Mouse (Mus musculus): ENCODE measurements at regions not wholly inside any gene's neighbourhood (a gene's known extent, or its start where the extent isn't known, plus 50 kb on each side); places are given as distances from the start of the nearest gene placed in this dataset.

- H3K4me3 ChIP-seq (ENCODE audit: insufficient read depth, low read depth, low read length) = no peak overlapping the region
- WGBS = 77% methylated on average over 2 of the region's 2 CpGs
- TF ChIP-seq CTCF (IDR thresholded peaks at IDR 0.05; ENCODE audit: insufficient read depth, low read depth, low read length) = no peak
These were observed 120.6 kb downstream of the Qpct start for GRCm38 (mm10) chr17:79172328-79172727.

DNA sequence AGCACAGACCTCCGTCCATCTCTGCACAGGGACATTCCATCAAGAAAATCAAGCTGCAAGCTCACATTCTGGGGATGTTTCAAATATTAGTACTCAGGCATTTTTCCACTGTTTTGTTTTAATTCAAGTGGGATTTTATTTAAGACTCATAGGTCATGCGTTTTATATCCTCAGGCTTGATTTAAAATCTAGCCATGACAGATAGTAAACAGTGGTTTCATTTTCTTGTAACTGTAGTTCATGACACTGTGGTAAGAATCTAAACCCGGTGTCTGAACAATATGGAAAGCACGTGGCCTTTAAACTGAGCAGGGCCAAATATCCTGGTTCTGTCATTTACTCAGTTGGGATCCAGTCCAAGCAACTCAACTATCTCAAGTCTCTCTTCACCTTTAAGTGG is 119.0 kb downstream of the Qpct start:
- TF ChIP-seq POLR2A (IDR thresholded peaks at IDR 0.05; ENCODE audit: insufficient read depth, low read depth, low read length) = no peak
- no peak for TF ChIP-seq CTCF (IDR thresholded peaks at IDR 0.05; ENCODE audit: insufficient read depth, low read depth, low read length)
- H3K4me3 ChIP-seq (ENCODE audit: insufficient read depth, low read depth, low read length) = no peak overlapping the region
- 95% methylated on average over 4 of the region's 4 CpGs for WGBS
- H3K27ac ChIP-seq (ENCODE audit: insufficient read depth, low read depth, low read length) = no peak overlapping the region
- H3K4me1 ChIP-seq (ENCODE audit: control insufficient read depth, insufficient read depth, low read length) = no peaks in the 10 kb centered on the region

More at GRCm38 (mm10) chr17:79172328-79172727, 120.6 kb downstream of the Qpct start:
- no peak overlapping the region for H3K27ac ChIP-seq (ENCODE audit: insufficient read depth, low read depth, low read length)
- H3K4me1 ChIP-seq (ENCODE audit: control insufficient read depth, insufficient read depth, low read length) = no peaks in the 10 kb centered on the region

DNA sequence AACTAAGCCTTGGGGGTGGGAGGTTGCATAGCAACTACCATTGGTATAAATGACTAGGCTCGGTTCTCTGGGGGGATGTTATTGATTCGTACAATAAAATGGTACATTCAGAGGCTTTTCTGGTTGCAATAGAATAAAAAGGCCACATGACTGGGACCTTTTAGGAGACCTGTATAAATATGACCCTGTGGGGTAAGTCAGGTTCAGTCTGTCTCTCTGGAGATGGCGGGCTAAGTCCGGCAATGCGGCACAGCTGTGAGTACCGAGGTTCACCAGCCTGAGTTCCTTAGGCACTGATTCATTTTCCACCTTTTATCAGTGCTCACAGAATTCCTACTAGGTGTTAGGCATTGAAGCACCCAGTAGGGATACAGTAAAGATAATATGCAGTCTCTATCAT is 115.5 kb downstream of the Qpct start:
- WGBS = 67% methylated on average over 6 of the region's 6 CpGs
- H3K4me1 ChIP-seq (ENCODE audit: control insufficient read depth, insufficient read depth, low read length) = no peaks in the 10 kb centered on the region
- H3K27ac ChIP-seq (ENCODE audit: insufficient read depth, low read depth, low read length) = no peak overlapping the region
- TF ChIP-seq POLR2A (IDR thresholded peaks at IDR 0.05; ENCODE audit: insufficient read depth, low read depth, low read length) (no peak), CTCF (IDR thresholded peaks at IDR 0.05; ENCODE audit: insufficient read depth, low read depth, low read length) (no peak)
- H3K4me3 ChIP-seq (ENCODE audit: insufficient read depth, low read depth, low read length) = no peak overlapping the region

DNA sequence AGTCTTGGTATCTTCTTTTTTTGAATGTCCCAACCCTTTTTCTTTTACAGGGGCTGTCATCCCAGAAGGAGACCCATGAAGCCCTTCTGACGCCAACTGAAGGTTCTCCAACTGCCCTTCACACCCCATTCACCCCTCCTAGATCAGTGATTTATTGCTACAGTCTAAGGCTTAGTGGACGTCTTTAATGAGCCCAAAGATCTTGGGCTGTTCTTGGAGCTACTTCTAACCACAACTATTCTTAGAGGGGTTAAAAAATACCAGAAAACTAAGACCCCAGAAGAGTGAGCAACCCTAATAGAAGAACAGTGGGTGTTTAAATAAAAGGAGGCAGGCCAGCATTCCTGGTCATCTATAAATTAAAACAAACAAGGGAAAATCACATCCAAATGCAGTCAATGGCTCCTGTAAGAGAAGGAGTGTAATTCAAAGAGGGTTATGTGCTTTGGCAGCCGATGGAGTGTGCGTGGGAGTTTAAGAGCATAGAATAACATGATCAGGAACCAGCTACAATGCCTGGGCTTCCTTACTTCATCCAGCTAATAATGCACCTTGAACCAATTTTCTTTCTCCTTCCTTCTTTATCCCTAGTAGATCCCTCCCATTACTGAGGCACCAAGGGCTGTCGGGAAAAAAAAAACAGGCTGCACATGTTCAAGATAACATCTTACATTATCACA is 113.3 kb downstream of the Qpct start:
- no peaks in the 10 kb centered on the region for H3K4me1 ChIP-seq (ENCODE audit: control insufficient read depth, insufficient read depth, low read length)
- no peak for TF ChIP-seq CTCF (IDR thresholded peaks at IDR 0.05; ENCODE audit: insufficient read depth, low read depth, low read length)
- TF ChIP-seq POLR2A (IDR thresholded peaks at IDR 0.05; ENCODE audit: insufficient read depth, low read depth, low read length) = no peak
- no peak overlapping the region for H3K27ac ChIP-seq (ENCODE audit: insufficient read depth, low read depth, low read length)
- H3K4me3 ChIP-seq (ENCODE audit: insufficient read depth, low read depth, low read length) = no peak overlapping the region
- 55% methylated on average over 5 of the region's 5 CpGs for WGBS

GRCm38 (mm10) chr17:79163983-79164382 is 112.3 kb downstream of the Qpct start:
- Histone ChIP-seq H3K4me3 (ENCODE audit: insufficient read depth, low read depth, low read length) (no peak overlapping the region), H3K27ac (ENCODE audit: insufficient read depth, low read depth, low read length) (no peak overlapping the region), H3K4me1 (ENCODE audit: control insufficient read depth, insufficient read depth, low read length) (no peaks in the 10 kb centered on the region)
- WGBS = 67% methylated on average over 6 of the region's 6 CpGs
- TF ChIP-seq CTCF (IDR thresholded peaks at IDR 0.05; ENCODE audit: insufficient read depth, low read depth, low read length) (no peak), POLR2A (IDR thresholded peaks at IDR 0.05; ENCODE audit: insufficient read depth, low read depth, low read length) (no peak)

GRCm38 (mm10) chr17:79154138-79154537 is 102.4 kb downstream of the Qpct start:
- Histone ChIP-seq H3K27ac (ENCODE audit: insufficient read depth, low read depth, low read length) (no peak overlapping the region), H3K4me3 (ENCODE audit: insufficient read depth, low read depth, low read length) (no peak overlapping the region), H3K4me1 (ENCODE audit: control insufficient read depth, insufficient read depth, low read length) (no peaks in the 10 kb centered on the region)
- no peak for TF ChIP-seq POLR2A (IDR thresholded peaks at IDR 0.05; ENCODE audit: insufficient read depth, low read depth, low read length)
- no peak for TF ChIP-seq CTCF (IDR thresholded peaks at IDR 0.05; ENCODE audit: insufficient read depth, low read depth, low read length)
- WGBS = 69% methylated on average over 2 of the region's 2 CpGs

DNA sequence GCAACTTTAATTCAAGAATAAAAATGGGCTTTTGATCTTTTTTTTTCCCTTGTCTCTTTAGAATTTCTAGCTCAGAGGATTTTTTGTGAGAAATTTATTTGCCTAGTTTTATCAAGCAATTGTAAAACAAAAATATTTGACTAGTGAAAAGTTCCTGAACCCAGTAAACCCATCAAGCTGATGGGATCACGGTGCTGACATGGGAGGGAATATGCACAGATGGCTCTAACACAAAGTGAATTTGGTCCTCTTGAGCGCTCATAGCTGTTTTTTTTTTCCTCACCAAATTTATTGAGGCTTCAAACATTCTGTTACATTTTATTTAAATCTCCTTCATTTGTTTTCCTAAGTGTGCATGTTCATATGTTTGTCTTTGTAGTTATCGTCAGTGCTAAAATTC is 101.1 kb downstream of the Qpct start:
- WGBS = 88% methylated on average over 3 of the region's 3 CpGs
- TF ChIP-seq POLR2A (IDR thresholded peaks at IDR 0.05; ENCODE audit: insufficient read depth, low read depth, low read length) (no peak), CTCF (IDR thresholded peaks at IDR 0.05; ENCODE audit: insufficient read depth, low read depth, low read length) (no peak)
- Histone ChIP-seq H3K4me1 (ENCODE audit: control insufficient read depth, insufficient read depth, low read length) (no peaks in the 10 kb centered on the region), H3K4me3 (ENCODE audit: insufficient read depth, low read depth, low read length) (no peak overlapping the region), H3K27ac (ENCODE audit: insufficient read depth, low read depth, low read length) (no peak overlapping the region)

DNA sequence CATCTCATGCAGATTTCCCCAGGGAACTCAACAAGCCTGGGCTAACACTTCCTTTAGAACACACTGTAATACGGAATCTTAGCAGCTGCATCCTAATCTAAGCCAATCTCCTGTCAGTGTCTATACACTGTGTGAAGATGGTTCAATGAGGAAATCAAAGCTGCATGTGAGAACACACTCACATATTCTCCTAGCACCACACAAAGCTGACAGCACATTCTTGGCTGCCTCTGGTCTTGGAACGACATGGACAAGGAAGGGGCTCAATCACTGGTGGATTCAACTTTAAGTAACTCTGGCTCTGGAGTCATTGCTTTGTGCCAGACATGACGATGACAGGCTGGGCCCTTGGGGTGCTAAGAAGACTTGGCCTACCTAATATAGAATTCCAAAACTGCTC is 96.2 kb downstream of the Qpct start:
- no peak overlapping the region for H3K4me3 ChIP-seq (ENCODE audit: insufficient read depth, low read depth, low read length)
- TF ChIP-seq CTCF (IDR thresholded peaks at IDR 0.05; ENCODE audit: insufficient read depth, low read depth, low read length) = no peak
- TF ChIP-seq POLR2A (IDR thresholded peaks at IDR 0.05; ENCODE audit: insufficient read depth, low read depth, low read length) = no peak
- no peaks in the 10 kb centered on the region for H3K4me1 ChIP-seq (ENCODE audit: control insufficient read depth, insufficient read depth, low read length)
- WGBS = 72% methylated on average over 3 of the region's 3 CpGs
- no peak overlapping the region for H3K27ac ChIP-seq (ENCODE audit: insufficient read depth, low read depth, low read length)

DNA sequence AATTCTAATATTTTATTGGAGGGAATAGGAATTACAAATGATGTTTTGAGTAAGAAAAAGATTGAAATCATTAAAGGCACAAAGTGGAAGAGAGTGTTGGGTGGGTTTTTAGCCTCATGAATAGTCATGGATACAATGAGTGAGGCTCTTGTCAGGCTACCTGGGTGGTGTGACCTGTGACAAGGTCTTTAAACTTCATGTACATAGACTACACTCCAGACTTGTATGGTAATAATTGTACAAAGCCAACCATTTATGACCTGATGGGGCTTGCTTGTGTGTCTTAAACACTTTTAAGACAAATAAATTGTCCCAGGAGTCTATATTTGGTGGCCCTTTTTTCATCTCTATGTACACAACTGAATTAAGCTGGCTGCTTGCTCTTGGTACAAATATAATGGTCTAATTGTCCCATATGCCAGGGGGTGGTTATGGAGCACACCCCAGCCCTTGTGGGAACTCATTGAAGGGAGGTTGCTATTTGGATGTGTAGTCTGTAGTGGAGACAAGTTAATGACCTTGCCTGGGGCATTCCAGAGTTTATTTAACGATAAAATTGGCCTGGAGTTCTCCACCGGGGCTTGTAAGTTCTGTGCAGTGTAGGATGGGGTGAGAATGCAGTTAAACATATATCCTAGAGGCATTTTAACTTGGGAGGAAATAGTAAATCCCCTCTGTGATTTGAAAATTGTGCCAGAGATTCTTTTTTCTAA is 93.4 kb downstream of the Qpct start:
- no peak for TF ChIP-seq POLR2A (IDR thresholded peaks at IDR 0.05; ENCODE audit: insufficient read depth, low read depth, low read length)
- TF ChIP-seq CTCF (IDR thresholded peaks at IDR 0.05; ENCODE audit: insufficient read depth, low read depth, low read length) = no peak
- H3K4me1 ChIP-seq (ENCODE audit: control insufficient read depth, insufficient read depth, low read length) = no peaks in the 10 kb centered on the region
- no peak overlapping the region for H3K4me3 ChIP-seq (ENCODE audit: insufficient read depth, low read depth, low read length)
- 32% methylated on average over 2 of the region's 2 CpGs for WGBS
- no peak overlapping the region for H3K27ac ChIP-seq (ENCODE audit: insufficient read depth, low read depth, low read length)

Data from olfactory bulb, adult 2 months (tissue).